Mouse (Mus musculus): ENCODE measurements around the gene Clec2l.

- TF ChIP-seq CTCF (IDR thresholded peaks at IDR 0.05; ENCODE audit: low read depth, low read length) (no peak), POLR2A (IDR thresholded peaks at IDR 0.05; ENCODE audit: extremely low read depth, insufficient read depth, low read length) (no peak)
Observed at GRCm38 (mm10) chr6:38691052-38691451, 28.2 kb downstream of the Clec2l start.

Data from liver, adult 2 months (tissue).